Mouse (Mus musculus) olfactory bulb, adult 2 months (tissue): ENCODE data around the gene Pde3a.

ENCODE experiments used
- CTCF ChIP-seq: fragments of 200-500 bp; IDR thresholded peaks from 2 replicates; pipeline ENCODE4 v1.5.1; 2012; ENCODE audit warnings: low read depth, mild to moderate bottlenecking, low read length, moderate library complexity; ENCODE audit not compliant: insufficient read depth
- POLR2A ChIP-seq: fragments of 200-500 bp; IDR thresholded peaks from 2 replicates; pipeline ENCODE4 v1.6.1; 2012; ENCODE audit warnings: mild to moderate bottlenecking, low read depth, low read length, moderate library complexity; ENCODE audit not compliant: insufficient read depth

GRCm38 (mm10) chr6:141241809-141242208 is 7.3 kb upstream of the Pde3a start:
- no peak for TF ChIP-seq CTCF
- no peak for TF ChIP-seq POLR2A
